Mouse (Mus musculus) granulocyte monocyte progenitor cell, adult 5-6 weeks (primary cell): Measurements from ENCODE around the gene Igfn1. TPM values are rescaled to one million over a fixed set of nuclear protein-coding genes. Genes with fewer than 3 reads are reported as not detected.

Experiments used
- ATAC-seq: replicated peaks from 2 replicates; pipeline ENCODE4 v1.8.0; 2016; ENCODE audit warnings: mild to moderate bottlenecking, moderate TSS enrichment, inconsistent platforms; ENCODE audit not compliant: poor library complexity, severe bottlenecking
- total RNA-seq, 2 experiments: library from RNA; stranded (forward) in 1 of 2; stranded (reverse) in 1 of 2; fragments of 200-712, 200-1000 nt in 1 of 2; fragments of >200 nt in 1 of 2; fragmentation: Nextera tagmentation in 1 of 2; gene quantifications; 2 replicates each; pipeline ENCODE4 v1.2.3; 2014 to 2017

Gene Igfn1
- total RNA-seq, 2 experiments from 2014 or later = not detected

DNA sequence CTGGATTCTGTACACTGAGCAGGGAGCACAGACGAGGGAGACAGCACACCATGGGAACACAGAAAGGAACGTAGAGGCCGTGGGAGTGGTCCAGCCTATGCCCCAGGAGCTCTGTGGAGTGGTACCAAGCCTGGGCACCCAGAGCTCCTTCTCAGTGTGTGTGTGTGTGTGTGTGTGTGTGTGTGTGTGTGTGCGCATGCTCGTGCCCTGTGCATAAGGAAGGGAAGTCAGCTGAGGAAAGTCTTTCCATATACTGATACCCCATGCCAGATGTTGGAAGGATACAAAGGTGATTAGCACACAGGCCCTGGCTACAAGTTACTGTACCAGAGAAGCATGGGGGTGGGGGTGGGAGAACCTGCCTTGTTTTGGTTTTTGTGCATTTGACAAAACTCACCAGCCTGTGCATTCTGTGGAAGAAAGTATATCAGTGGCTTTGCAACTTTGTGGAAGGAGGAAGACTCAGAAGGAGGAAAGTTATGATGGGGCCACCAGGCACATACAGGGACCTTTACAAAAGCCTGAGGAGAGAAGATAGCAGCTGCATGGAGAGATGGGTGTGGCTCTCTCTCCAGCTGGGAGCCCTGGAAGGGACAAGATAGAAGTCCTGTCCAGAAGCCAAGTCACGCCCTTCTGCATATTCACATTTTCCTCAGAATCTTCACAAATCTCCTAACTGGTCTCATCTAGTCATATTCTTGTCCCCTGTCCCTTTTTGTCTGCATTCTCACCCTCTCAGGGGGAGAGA is 64.7 kb downstream of the Igfn1 start:
- no peak for ATAC-seq

DNA sequence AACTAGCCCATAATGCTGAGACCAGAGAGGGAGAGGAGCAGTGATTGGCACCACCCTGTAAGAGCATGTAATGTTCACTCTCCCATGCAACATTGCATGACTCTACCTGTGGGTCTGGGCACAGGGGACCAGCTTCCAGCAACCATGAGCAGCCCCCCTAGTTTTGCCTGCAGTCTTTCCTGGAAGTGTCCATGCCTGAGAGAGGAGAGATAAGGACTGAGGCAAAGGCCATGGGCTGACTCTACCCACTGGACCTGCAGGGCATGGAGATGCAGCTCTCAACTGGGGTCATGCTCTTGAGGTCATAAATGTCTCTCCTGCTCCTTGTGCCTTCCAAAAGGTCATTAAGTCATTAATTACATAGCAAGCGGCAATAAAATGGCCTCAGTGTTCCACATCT is 70.1 kb downstream of the Igfn1 start:
- ATAC-seq = no peak

DNA sequence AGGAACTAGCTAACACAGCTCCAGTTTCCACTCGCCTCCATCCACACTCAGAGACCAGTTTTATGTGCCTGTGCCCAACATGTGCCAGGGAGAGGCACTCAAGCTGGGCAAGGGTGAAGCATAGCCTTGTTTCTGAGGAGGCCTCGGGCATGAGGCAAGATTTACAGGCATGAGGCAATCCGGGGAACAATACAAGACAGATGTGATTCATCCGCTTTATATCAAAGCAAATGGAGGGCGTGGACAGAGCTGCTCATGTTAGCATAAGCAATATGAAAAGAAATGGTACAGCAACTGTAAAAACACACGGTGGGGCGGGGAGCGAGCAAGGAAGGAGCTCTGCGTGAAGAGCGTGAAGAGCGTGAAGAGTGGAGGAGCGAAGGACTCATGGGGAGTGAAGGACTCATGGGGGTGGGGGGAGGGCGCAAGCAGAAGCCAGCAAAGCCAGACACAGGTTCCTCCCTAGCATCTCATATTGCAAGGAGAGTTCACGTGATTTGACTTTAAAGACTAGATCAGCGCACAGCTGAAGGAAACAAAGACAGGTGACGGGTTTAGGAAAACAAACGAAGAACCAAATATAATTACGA is 72.3 kb downstream of the Igfn1 start:
- no peak for ATAC-seq

DNA sequence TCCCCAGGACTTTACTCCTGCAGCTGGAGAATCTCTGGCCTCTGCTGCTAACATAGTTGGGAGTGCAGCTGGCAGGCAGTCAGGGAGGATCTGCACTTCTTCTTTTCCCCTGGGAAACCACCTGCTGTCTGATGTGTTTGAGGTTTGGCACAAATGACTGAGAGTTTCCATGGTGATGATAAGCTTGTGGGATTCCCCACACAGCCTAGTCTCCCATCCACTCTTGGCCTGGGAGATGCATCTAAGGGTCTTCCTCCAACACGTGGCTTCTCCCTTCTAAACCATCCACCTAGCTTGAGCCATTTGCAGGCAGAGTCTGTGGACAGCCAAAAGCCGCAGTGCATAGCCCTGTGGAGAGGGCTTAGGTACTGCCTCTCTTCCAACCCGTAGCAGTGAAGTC is 76.3 kb downstream of the Igfn1 start:
- no peak for ATAC-seq

DNA sequence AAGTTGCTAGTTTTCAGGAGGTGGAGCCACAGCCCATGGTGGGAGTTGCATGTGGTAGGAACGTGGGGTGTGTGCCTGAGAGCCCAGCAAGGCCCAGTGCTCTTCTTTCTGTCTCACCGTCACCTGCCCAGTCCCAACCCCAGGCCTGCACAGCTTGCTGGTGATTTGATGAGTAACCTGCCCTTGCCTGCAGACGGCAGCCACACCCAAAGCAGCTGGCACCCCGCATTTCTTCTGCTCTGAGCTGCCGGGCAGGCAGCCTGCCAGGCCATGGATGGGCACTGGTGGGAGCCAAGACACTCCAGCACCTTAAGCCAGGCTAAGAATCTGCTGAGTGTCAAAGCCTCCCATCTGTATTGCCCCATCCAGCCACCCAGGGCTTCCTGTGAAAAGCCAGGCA is 80.3 kb downstream of the Igfn1 start:
- ATAC-seq = no peak

DNA sequence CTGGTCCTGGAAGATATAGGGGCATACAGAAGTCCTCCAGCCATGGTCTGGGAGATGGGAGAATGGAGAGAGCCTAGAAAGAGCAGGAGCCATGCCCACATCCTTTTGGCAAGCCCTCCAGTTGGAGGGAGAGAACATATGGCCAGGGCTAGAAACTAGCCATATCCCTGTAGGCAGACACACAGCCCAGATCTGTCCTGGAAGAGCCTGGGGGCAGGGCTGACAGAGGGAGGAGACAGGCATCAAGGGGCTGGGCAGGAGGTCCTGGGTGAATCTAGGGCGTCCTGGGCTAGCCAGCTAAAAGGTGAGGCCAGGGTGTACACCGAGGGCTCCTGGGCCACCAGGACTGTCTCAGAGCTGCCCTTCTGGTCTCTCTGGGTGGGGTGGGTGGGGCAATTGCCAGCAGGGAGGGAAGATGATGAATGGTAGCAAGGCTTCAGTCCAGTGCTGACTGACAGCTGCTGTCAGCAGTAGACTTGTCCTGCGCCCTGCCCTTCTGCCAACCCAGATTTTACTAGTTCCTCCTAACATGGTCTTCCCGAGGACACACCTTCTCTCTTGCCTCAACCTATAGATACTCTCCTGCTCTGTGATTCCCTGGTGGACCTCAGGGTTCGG is 81.7 kb downstream of the Igfn1 start:
- no peak for ATAC-seq

DNA sequence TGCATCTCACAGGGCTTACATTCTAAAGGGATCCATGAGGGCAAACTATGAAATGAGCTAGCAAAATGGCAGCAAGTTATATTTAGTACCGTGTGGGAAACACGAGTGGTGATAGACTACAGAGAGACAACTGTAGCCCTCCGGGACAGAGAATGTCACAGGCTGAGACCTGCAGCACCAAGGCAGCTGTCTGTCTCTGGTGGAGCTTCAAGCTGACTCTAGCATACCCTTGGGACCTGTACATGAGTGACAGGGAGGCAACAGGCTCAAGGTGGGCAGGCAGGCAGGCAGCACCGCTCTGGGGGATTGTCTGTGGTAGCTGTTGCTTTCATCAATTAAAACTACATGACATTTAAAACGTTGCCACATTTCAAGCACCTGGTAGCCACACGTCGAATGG is 82.9 kb downstream of the Igfn1 start:
- ATAC-seq = no peak

DNA sequence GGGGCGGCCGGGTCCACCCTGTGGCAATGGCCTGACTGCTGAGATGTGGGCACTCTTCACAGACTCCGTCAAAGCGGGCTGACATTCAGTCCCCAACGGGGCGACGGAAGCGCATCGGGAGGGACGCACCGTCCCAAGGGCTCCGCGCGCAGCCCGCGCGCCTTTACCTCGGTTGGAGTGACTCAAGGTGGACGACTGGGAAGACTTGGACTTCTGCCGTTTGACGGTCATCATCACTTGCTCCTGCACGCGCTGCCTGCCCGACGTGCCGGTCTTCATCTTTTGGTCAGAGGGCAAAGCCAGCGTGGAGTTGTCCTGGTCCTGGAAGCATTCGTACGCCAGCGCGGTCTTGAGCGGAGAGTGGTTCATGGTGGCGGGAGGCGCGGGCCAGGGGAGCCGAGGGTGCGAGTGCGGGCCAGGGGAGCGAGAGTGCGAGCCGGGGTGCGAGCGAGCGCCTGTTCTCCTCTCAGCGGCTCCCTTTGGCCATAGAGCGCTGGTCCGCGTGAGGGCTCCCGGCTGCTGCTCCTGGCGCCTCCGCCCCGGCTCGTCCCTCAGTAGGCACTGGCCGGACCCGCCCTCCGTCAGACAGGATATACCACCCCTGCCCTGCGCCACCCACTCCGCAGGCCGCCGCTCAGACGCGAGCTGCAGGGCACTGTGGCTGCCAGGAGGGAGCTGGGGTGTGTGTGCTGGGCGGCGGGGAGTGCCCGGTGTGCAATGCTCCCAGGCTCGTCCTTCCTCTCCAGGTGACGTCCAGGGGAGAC is 87.3 kb downstream of the Igfn1 start, which contains the start of gene Pkp1:
Pkp1 (minus strand) TSS at position 564 of the 764 bp plus-strand sequence.
- ATAC-seq = no peak; the same call in 1 of the 2 replicates

DNA sequence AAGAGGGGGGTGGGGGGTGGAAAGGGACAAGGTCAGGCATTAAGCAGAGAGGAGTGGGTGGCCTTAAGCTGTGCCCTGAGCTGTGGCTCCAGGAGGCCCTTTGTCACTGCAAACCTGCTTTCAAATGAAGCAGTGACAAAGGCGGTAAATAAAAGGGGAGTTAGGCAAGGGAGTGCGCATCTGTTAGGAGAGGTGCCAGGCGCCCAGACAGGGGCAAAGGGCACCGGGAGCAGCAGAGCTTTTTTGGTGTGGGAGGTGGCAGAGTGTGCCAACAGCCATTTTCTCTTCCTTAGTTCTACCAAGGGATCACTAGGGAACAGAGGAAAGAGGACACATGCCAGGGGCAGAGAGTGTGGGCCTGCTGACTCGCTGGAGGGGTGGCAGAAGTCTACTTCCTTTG is 88.9 kb downstream of the Igfn1 start:
- no peak for ATAC-seq

DNA sequence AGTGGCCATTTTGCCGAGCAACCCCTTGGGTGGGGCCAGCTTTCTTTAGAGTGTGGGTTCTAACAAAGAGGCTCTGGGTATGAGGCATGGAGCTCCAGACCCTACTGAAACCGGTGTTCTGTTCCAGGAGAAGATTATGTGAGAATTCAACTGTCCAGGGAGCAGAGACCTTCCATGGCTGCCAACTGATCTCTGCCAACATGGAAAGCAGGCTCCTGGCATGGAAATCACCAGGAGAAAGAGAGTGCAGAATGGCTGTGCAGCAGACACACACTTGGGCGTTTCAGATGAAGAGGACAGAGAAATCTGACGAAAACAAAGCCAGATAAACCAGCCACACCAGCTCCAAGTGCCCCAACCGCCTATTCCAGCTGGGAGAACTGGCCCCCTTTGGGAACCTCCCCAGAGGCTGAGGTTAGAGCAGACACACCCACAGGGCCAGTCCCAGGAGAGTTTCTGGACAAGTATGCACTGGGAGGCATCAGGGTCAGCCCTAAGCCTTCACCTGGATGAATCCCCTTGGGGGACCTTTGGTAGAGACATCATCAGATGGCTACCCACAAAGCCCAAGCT is 89.6 kb downstream of the Igfn1 start:
- no peak for ATAC-seq

DNA sequence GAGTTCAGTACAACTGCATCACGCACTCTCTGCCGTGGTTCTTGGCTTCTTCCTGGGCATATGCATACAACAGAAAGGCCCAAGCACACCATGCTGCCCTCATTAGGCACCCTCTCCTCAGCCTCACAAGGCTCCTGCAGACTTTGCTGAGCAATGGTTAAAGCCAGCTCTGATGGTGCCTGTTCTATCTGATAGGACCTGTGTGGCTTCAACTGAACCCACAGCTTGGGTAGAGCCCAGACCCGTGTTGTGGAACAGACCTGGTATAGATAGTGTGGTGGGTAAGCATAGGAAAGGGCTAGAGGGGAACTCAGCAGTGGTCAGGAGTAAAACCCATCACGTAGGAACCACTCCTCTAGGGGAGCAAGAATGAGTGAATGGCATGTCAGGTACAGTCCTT is 92.5 kb downstream of the Igfn1 start:
- ATAC-seq = no peak

DNA sequence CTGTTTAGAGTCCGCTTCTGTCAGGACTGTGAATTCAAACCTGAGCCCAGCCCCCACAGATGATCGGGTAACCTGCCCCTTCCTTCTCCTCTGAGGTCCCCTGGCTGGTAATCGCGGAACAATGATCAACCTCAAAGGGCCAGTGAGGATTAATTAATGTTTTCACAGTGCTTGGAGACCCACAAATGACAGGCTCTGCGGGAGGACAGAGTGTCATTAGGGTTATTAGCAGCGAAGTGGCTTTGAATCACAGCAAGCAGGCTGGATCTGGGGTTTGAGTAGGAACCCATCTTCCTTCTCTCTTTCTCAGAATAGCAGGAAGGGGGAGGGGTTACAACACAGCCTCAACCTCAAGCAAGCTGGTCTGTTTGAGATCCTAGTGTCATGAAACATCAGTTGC is 96.8 kb downstream of the Igfn1 start:
- no peak for ATAC-seq

DNA sequence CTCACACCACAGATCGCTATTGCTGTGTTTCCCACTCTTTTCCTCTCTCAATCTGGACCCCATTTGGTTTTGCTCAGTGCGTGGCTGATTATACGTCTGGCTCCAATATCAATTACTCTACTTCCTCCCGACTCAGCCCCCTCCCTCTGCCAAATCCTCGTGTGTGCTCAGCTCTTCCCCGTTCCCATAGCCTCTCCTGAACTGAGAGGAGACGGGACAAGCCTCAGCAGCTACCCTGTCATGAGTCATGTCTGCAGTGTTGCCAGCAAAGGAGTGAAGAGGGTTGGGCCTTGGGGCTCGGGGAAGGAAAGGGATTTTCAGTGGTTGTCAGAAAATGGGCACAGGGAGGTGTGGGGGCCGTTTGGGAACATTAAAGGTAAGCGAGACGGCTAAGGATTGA is 99.4 kb downstream of the Igfn1 start:
- no peak for ATAC-seq

Other genes with a start within 250 kb of the Igfn1 start
- 1.9 TPM in 1 of 2 replicates, not detected in the other for gene Phlda3, start 240.2 kb downstream of the Igfn1 start, total RNA-seq (2014; fragmentation: Nextera tagmentation)
- gene Phlda3, start 240.2 kb downstream of the Igfn1 start, total RNA-seq (2017) = 0.17 and 1.0 TPM in 2 replicates
- gene Tnni1, start 226.9 kb downstream of the Igfn1 start, total RNA-seq (2014; fragmentation: Nextera tagmentation) = not detected in 2 replicates
- not detected in 2 replicates for gene Tnni1, start 226.9 kb downstream of the Igfn1 start, total RNA-seq (2017)
- not detected in 2 replicates for gene Lad1, start 187.7 kb downstream of the Igfn1 start, total RNA-seq (2014; fragmentation: Nextera tagmentation)
- not detected in 2 replicates for gene Lad1, start 187.7 kb downstream of the Igfn1 start, total RNA-seq (2017)
- not detected in 2 replicates for gene Tnnt2, start 170.0 kb downstream of the Igfn1 start, total RNA-seq (2014; fragmentation: Nextera tagmentation)
- not detected in 2 replicates for gene Tnnt2, start 170.0 kb downstream of the Igfn1 start, total RNA-seq (2017)
- gene Pkp1, start 87.1 kb downstream of the Igfn1 start, total RNA-seq (2014; fragmentation: Nextera tagmentation) = not detected in 2 replicates
- gene Pkp1, start 87.1 kb downstream of the Igfn1 start, total RNA-seq (2017) = not detected in 2 replicates
- 5.8 and 14.0 TPM in 2 replicates for gene Tmem9, start 1.8 kb upstream of the Igfn1 start, total RNA-seq (2014; fragmentation: Nextera tagmentation)
- gene Tmem9, start 1.8 kb upstream of the Igfn1 start, total RNA-seq (2017) = 4.4 and 8.1 TPM in 2 replicates
- gene Ascl5, start 44.5 kb upstream of the Igfn1 start, total RNA-seq (2014; fragmentation: Nextera tagmentation) = not detected in 2 replicates
- not detected in 2 replicates for gene Ascl5, start 44.5 kb upstream of the Igfn1 start, total RNA-seq (2017)
- not detected in 2 replicates for gene Cacna1s, start 46.4 kb upstream of the Igfn1 start, total RNA-seq (2014; fragmentation: Nextera tagmentation)
- gene Cacna1s, start 46.4 kb upstream of the Igfn1 start, total RNA-seq (2017) = not detected in 2 replicates
- gene Kif21b, start 125.0 kb upstream of the Igfn1 start, total RNA-seq (2014; fragmentation: Nextera tagmentation) = 10.8 and 12.4 TPM in 2 replicates
- gene Kif21b, start 125.0 kb upstream of the Igfn1 start, total RNA-seq (2017) = 5.6 and 6.6 TPM in 2 replicates
- not detected in 2 replicates for gene Mroh3, start 206.5 kb upstream of the Igfn1 start, total RNA-seq (2014; fragmentation: Nextera tagmentation)
- not detected in 2 replicates for gene Mroh3, start 206.5 kb upstream of the Igfn1 start, total RNA-seq (2017)
- not detected in 2 replicates for gene Inava, start 227.9 kb upstream of the Igfn1 start, total RNA-seq (2014; fragmentation: Nextera tagmentation)
- gene Inava, start 227.9 kb upstream of the Igfn1 start, total RNA-seq (2017) = not detected in 2 replicates